Mouse (Mus musculus) erythroblast, embryonic 14.5 days (primary cell): ENCODE results near the gene Gnpat.

Source experiments
- GATA1 ChIP-seq: IDR thresholded peaks from 2 replicates; pipeline ENCODE4 v1.6.1; 2012; ENCODE audit warnings: low read length, inconsistent platforms, mixed read lengths
- TAL1 ChIP-seq: IDR thresholded peaks from 3 replicates; pipeline ENCODE4 v1.6.1; 2012; ENCODE audit warnings: low read length, inconsistent platforms, mixed read lengths

GRCm38 (mm10) chr8:124813326-124813725 is 49.5 kb upstream of the Gnpat start:
- no peak for TF ChIP-seq TAL1
- TF ChIP-seq GATA1: no peak
